Mouse (Mus musculus) spleen, adult 2 months (tissue): ENCODE measurements around the gene Uty. TPM values are rescaled to one million over a fixed set of nuclear protein-coding genes. Genes with fewer than 3 reads are reported as not detected.

Experiments used
- DNase-seq, 2 experiments: peaks; one replicate each; pipeline versions ENCODE4 v3.0.0 to v3.0.0-alpha.2; 2012 to 2021; ENCODE audit warnings: low spot score in 2 of 2, low read depth in 1 of 2
- H3K27ac ChIP-seq: fragments of 200-500 bp; 2 replicates; pipeline ENCODE4 v1.5.1; 2012; ENCODE audit warnings: low read length, inconsistent platforms; ENCODE audit not compliant: insufficient read depth
- H3K27me3 ChIP-seq: fragments of 200-500 bp; 2 replicates; pipeline ENCODE4 v1.6.1; 2012; ENCODE audit warnings: mild to moderate bottlenecking, moderate library complexity, low read length, inconsistent platforms; ENCODE audit not compliant: control insufficient read depth, insufficient read depth
- H3K36me3 ChIP-seq: fragments of 200-500 bp; 2 replicates; pipeline ENCODE4 v1.6.1; 2012; ENCODE audit warnings: mild to moderate bottlenecking, low read length, inconsistent platforms; ENCODE audit not compliant: control insufficient read depth, insufficient read depth
- H3K4me1 ChIP-seq: fragments of 200-500 bp; 2 replicates; pipeline ENCODE4 v1.6.1; 2011; ENCODE audit warnings: inconsistent platforms; ENCODE audit not compliant: control insufficient read depth, insufficient read depth, insufficient read length
- H3K4me3 ChIP-seq: fragments of 200-500 bp; 2 replicates; pipeline ENCODE4 v1.5.1; 2011; ENCODE audit warnings: mild to moderate bottlenecking, inconsistent platforms; ENCODE audit not compliant: insufficient read depth, insufficient read length; ENCODE audit errors: extremely low read depth
- CTCF ChIP-seq: fragments of 200-500 bp; IDR thresholded peaks from 2 replicates; pipeline ENCODE4 v1.5.1; 2011; ENCODE audit warnings: mild to moderate bottlenecking, inconsistent platforms; ENCODE audit not compliant: insufficient read depth, insufficient read length, insufficient replicate concordance; ENCODE audit errors: extremely low read depth
- POLR2A ChIP-seq: fragments of 200-500 bp; IDR thresholded peaks from 2 replicates; pipeline ENCODE4 v1.6.1; 2011; ENCODE audit warnings: low read depth, low read length, inconsistent platforms
- WGBS: fragments of 180-500 bp; shearing (Covaris S2); methylation state at CpG from one replicate; pipeline ENCODE4 v1.1.7; 2018; 5-methylcytosine and 5-hydroxymethylcytosine counted together
- polyA plus RNA-seq: library from polyadenylated mRNA; depleted of rRNA; stranded (reverse); fragments of >200 nt; gene quantifications from 2 replicates; pipeline ENCODE4 v1.2.3, GENCODE M21; 2012; rRNA removed

The Uty gene
- polyA plus RNA-seq, 1 experiment = 1.7 TPM

DNA sequence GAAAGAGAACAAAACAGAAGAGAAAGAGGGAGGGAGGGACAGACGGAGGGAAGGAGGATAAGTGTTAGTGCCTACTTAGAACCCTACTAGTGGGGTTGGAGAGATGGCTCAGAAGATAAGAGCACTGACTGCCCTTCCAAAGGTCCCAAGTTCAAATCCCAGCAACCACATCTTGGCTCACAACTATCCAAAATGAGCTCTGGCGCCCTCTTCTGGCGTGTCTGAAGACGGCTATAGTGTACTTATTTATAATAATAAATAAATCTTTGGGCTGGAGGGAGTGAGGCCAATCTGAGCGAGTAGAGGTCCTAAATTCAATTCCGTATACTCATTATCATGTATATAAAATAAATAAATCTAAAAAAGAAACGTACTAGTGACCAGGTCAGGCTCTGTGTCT, 25.6 kb downstream of the Uty start:
- WGBS = 90% methylated on average over 7 of the region's 7 CpGs
- DNase-seq = no peak
- no peaks in the 10 kb centered on the region for H3K27me3 ChIP-seq
- no peak overlapping the region for H3K4me3 ChIP-seq
- no peaks in the 10 kb centered on the region for H3K4me1 ChIP-seq
- TF ChIP-seq CTCF (no peak), POLR2A (no peak)
- no peaks in the 10 kb centered on the region for H3K36me3 ChIP-seq
- no peak overlapping the region for H3K27ac ChIP-seq

DNA sequence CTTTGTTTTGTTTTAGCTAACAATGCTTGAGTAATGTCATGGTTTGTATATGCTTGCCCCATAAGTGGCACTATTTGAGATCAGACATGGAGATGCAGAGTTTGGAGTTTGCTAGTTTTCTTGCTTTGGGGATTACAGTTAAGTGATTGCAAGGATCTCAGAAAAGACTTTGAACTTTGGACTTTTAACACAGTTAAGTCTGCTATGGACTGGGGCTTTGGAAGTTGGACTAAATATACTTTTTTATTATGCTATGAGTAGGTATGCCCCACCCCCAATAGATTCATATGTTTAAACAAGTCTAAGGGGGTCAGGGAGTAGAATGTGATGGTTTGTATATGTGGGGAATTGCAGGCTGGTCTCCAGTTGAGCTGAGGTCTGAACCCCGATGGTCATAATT, 67.1 kb downstream of the Uty start:
- 80% methylated on average over 1 of the region's 1 CpGs for WGBS

GRCm38 (mm10) chrY:1163054-1163453, 82.5 kb downstream of the Uty start:
- DNase-seq = no peak
- Histone ChIP-seq H3K4me3 (no peak overlapping the region), H3K27ac (no peak overlapping the region), H3K4me1 (no peaks in the 10 kb centered on the region), H3K36me3 (no peaks in the 10 kb centered on the region; the same call in 1 of the 2 replicates), H3K27me3 (no peaks in the 10 kb centered on the region)
- no peak for TF ChIP-seq CTCF
- TF ChIP-seq POLR2A = no peak

More for the DNA sequence above, 67.1 kb downstream of the Uty start:
- H3K27ac ChIP-seq = no peak overlapping the region
- no peak for DNase-seq
- no peaks in the 10 kb centered on the region for H3K27me3 ChIP-seq
- TF ChIP-seq POLR2A = no peak
- no peak for TF ChIP-seq CTCF
- no peaks in the 10 kb centered on the region for H3K4me1 ChIP-seq
- no peak overlapping the region for H3K4me3 ChIP-seq
- no peaks in the 10 kb centered on the region for H3K36me3 ChIP-seq

GRCm38 (mm10) chrY:1116153-1116552, 129.4 kb downstream of the Uty start:
- H3K27ac ChIP-seq = no peak overlapping the region
- TF ChIP-seq CTCF (no peak), POLR2A (no peak)
- WGBS = 96% methylated on average over 5 of the region's 5 CpGs

GRCm38 (mm10) chrY:1114016-1114415, 131.5 kb downstream of the Uty start:
- no peak for TF ChIP-seq CTCF
- TF ChIP-seq POLR2A = no peak
- Histone ChIP-seq H3K4me1 (no peaks in the 10 kb centered on the region), H3K4me3 (no peak overlapping the region), H3K27ac (no peak overlapping the region), H3K27me3 (no peaks in the 10 kb centered on the region), H3K36me3 (no peaks in the 10 kb centered on the region; the same call in 1 of the 2 replicates)
- no peak for DNase-seq
- 85% methylated on average over 2 of the region's 2 CpGs for WGBS

More at GRCm38 (mm10) chrY:1116153-1116552, 129.4 kb downstream of the Uty start:
- H3K36me3 ChIP-seq = no peaks in the 10 kb centered on the region; the same call in 1 of the 2 replicates
- H3K4me3 ChIP-seq = no peak overlapping the region
- no peak for DNase-seq
- no peaks in the 10 kb centered on the region for H3K27me3 ChIP-seq
- no peaks in the 10 kb centered on the region for H3K4me1 ChIP-seq

Other genes starting within 250 kb of the Uty start
- 4.5 and 5.7 TPM in 2 replicates for gene Eif2s3y, start 235.2 kb downstream of the Uty start, polyA plus RNA-seq
- 1.7 and 2.2 TPM in 2 replicates for gene Ddx3y, start 40.9 kb upstream of the Uty start, polyA plus RNA-seq
- gene Usp9y, start 214.0 kb upstream of the Uty start, polyA plus RNA-seq = not detected in 2 replicates